8 mouse cellular contexts compared by ENCODE assay signal in the genomic region with DNA sequence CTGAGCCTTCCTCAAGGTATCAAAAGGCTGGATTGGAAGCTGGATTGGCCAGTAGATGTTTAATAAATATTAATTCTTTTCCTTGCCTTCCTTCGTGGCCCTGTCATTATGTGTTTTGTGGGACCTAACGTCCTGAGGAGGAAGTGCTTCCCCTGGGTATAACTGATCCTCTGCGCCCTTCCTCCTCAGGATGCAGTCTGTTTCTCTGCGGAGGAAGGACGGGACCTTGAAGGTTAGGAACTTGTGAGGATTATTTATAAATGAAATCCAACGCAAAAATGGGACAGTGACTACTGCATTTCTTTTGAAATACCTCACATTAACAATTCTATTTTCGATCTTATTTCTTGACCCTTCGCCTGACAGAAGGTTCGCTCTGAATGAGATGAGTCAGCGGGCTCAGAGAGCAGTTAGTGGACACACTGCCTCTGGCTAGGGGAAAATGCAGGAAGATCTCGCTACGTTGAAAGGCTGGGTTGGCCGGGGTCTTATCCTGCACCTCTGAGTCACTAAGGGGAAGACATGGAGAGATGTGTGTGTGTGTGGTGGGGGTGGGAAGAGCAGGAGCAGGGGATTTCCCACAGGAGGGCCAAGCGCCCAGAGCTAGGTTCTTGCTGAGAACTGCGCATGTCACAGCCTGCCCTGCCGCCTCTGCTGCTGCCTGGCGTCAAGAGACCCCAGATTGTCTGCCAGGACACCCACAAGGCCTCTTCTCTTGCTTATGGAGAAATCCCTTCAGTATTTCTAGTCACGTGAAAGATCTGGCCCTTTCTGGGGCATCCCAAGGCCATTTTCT. TPM values are rescaled to one million over a fixed set of nuclear protein-coding genes. Genes with fewer than 3 reads are reported as not detected.
DNase-seq lines count a peak whose midpoint lies in the region; ATAC-seq and TF ChIP-seq lines count a peak whose summit lies in the region.

No protein-coding gene starts in this region.

- TF ChIP-seq POLR2A in kidney, adult 2 months (IDR thresholded peaks at IDR 0.05; ENCODE audit: low read depth, low read length), result no peak
- no peak for TF ChIP-seq POLR2A in MEL (IDR thresholded peaks at IDR 0.05; ENCODE audit: control insufficient read depth in 1 of 2, insufficient read depth in 1 of 2, low read depth in 1 of 2, low read length in 2 of 2, poor library complexity in 1 of 2)

- H3K9ac ChIP-seq in MEL (ENCODE audit: control insufficient read depth, low read depth, low read length, poor library complexity, severe bottlenecking), result peak overlapping the region; percentile 72
- 0 out of 2 replicates have a peak overlapping the region, but pooled peaks have one; percentile 16 for H3K9ac ChIP-seq in heart, embryonic 11.5 days (ENCODE audit: low read depth, low read length)
- H3K9ac ChIP-seq in hindbrain, embryonic 12.5 days, result no peak overlapping the region

- 0 out of 2 replicates have a peak overlapping the region, but pooled peaks have one; percentile 20 for H3K4me3 ChIP-seq in kidney, adult 2 months (ENCODE audit: insufficient read depth, low read depth, low read length)
- peak overlapping the region; percentile 38 to 62 for H3K4me3 ChIP-seq in MEL (ENCODE audit: control insufficient read depth in 1 of 2, insufficient read depth in 1 of 2, low read depth in 2 of 2, low read length in 2 of 2)
- no peak overlapping the region for H3K4me3 ChIP-seq in heart, embryonic 11.5 days (ENCODE audit: low read depth, low read length)
- peak overlapping the region; percentile 91 for H3K4me3 ChIP-seq in megakaryocyte, embryonic 14.5 days (replicated peaks)
- H3K4me3 ChIP-seq in hindbrain, embryonic 12.5 days, result no peak overlapping the region

- H3K9me3 ChIP-seq in MEL (replicated peaks; ENCODE audit: insufficient read depth, low read length), result no peaks in the 10 kb centered on the region
- H3K9me3 ChIP-seq in heart, embryonic 11.5 days (replicated peaks; ENCODE audit: control insufficient read depth, low read length), result no peaks in the 10 kb centered on the region
- H3K9me3 ChIP-seq in megakaryocyte, embryonic 14.5 days, result no peaks in the 10 kb centered on the region
- no peaks in the 10 kb centered on the region for H3K9me3 ChIP-seq in hindbrain, embryonic 12.5 days (replicated peaks)

- H3K4me1 ChIP-seq in kidney, adult 2 months (ENCODE audit: control insufficient read depth, insufficient read depth, low read length), result peaks cover 2% of the 10 kb centered on the region; the same call in 1 of the 2 replicates
- peaks cover 20 to 43% of the 10 kb centered on the region in 2 experiments for H3K4me1 ChIP-seq in MEL (ENCODE audit: control insufficient read depth in 1 of 2, insufficient read depth in 2 of 2, low read length in 2 of 2)
- peaks cover 26% of the 10 kb centered on the region for H3K4me1 ChIP-seq in heart, embryonic 11.5 days (ENCODE audit: control insufficient read depth, insufficient read depth, low read length)
- peaks cover 86% of the 10 kb centered on the region for H3K4me1 ChIP-seq in megakaryocyte, embryonic 14.5 days
- 0 out of 2 replicates have a peak, but pooled peaks cover 2% of the 10 kb centered on the region for H3K4me1 ChIP-seq in hindbrain, embryonic 12.5 days

- ATAC-seq in heart, embryonic 11.5 days (replicated peaks; ENCODE audit: insufficient number of reproducible peaks, low FRiP score, low TSS enrichment), result 0 out of 2 replicates have a peak, but pooled peaks have one; percentile 20
- ATAC-seq in hindbrain, embryonic 12.5 days (ENCODE audit: low FRiP score), result no peak
- ATAC-seq in erythroid progenitor cell, adult 5-6 weeks (replicated peaks; ENCODE audit: low FRiP score, poor library complexity, severe bottlenecking), result no peak

- TF ChIP-seq EP300 in MEL (IDR thresholded peaks at IDR 0.05; ENCODE audit: low read depth in 1 of 2, low read length in 2 of 2), result peak; percentile 11 to 36; a peak in 2 of 4 replicates

- TF ChIP-seq CTCF in kidney, adult 2 months (conservative IDR thresholded peaks at IDR 0.05; ENCODE audit: insufficient read depth, insufficient read length, low read depth, low read length), result no peak
- TF ChIP-seq CTCF in MEL (IDR thresholded peaks at IDR 0.05 in 2 of 3, conservative IDR thresholded peaks at IDR 0.05 in 1 of 3; ENCODE audit: control insufficient read depth in 1 of 3, insufficient read depth in 1 of 3, low read depth in 2 of 3, low read length in 3 of 3, poor library complexity in 1 of 3, severe bottlenecking in 1 of 3), result no peak

- H3K27me3 ChIP-seq in kidney, adult 2 months (replicated peaks; ENCODE audit: control insufficient read depth, insufficient read depth, low read length), result no peaks in the 10 kb centered on the region
- no peaks in the 10 kb centered on the region for H3K27me3 ChIP-seq in MEL (ENCODE audit: control insufficient read depth in 1 of 2, insufficient read depth in 2 of 2, low read length in 2 of 2)
- no peaks in the 10 kb centered on the region for H3K27me3 ChIP-seq in heart, embryonic 11.5 days (ENCODE audit: control insufficient read depth, insufficient read depth, low read length)
- H3K27me3 ChIP-seq in megakaryocyte, embryonic 14.5 days (replicated peaks), result no peaks in the 10 kb centered on the region
- no peaks in the 10 kb centered on the region for H3K27me3 ChIP-seq in hindbrain, embryonic 12.5 days

- H3K27ac ChIP-seq in kidney, adult 2 months (ENCODE audit: insufficient read depth, low read depth, low read length), result peak overlapping the region; percentile 47
- peak overlapping the region; percentile 97 for H3K27ac ChIP-seq in MEL (ENCODE audit: control insufficient read depth, low read depth, low read length)
- H3K27ac ChIP-seq in heart, embryonic 11.5 days (ENCODE audit: low read depth, low read length), result peak overlapping the region; percentile 50; the same call in 1 of the 2 replicates
- no peak overlapping the region for H3K27ac ChIP-seq in hindbrain, embryonic 12.5 days

- H3K4me2 ChIP-seq in heart, embryonic 11.5 days, result peak overlapping the region; percentile 16; the same call in 1 of the 2 replicates
- no peak overlapping the region for H3K4me2 ChIP-seq in hindbrain, embryonic 12.5 days (replicated peaks)

- DNase-seq in kidney, adult 2 months, result no peak
- DNase-seq in kidney, postnatal 14 days, result no peak
- DNase-seq in MEL (ENCODE audit: low read depth, low spot score), result peak; percentile 71
- no peak for DNase-seq in layer of hippocampus, postnatal 25 days (ENCODE audit: extremely low spot score in 1 of 2, low spot score in 1 of 2)

- WGBS in kidney, adult 2 months, result 72% methylated on average over 18 of the region's 18 CpGs
- 58% methylated on average over 18 of the region's 18 CpGs for WGBS in heart, embryonic 11.5 days (ENCODE audit: insufficient replicate concordance)
- WGBS in hindbrain, embryonic 12.5 days, result 79% methylated on average over 18 of the region's 18 CpGs

- no peak for TF ChIP-seq RAD21 in MEL (IDR thresholded peaks at IDR 0.05; ENCODE audit: low read depth, low read length)

- no peaks in the 10 kb centered on the region for H3K36me3 ChIP-seq in kidney, adult 2 months (ENCODE audit: control insufficient read depth, insufficient read depth, low read length)
- peaks cover 0 to 57% of the 10 kb centered on the region in 2 experiments; a peak in 2 of 4 replicates for H3K36me3 ChIP-seq in MEL (ENCODE audit: control insufficient read depth in 1 of 2, insufficient read depth in 2 of 2, low read length in 2 of 2)
- no peaks in the 10 kb centered on the region for H3K36me3 ChIP-seq in heart, embryonic 11.5 days (ENCODE audit: control insufficient read depth, insufficient read depth, low read length)
- peaks cover 54% of the 10 kb centered on the region for H3K36me3 ChIP-seq in megakaryocyte, embryonic 14.5 days (replicated peaks; ENCODE audit: low read length)
- no peaks in the 10 kb centered on the region for H3K36me3 ChIP-seq in hindbrain, embryonic 12.5 days

- peaks cover 30% of the 10 kb centered on the region for H3K79me2 ChIP-seq in MEL (ENCODE audit: control insufficient read depth, insufficient read depth, low read length, poor library complexity)

RNA-seq across cellular contexts. Expression of gene Arhgdib, which starts 3.2 kb away (rescaled TPM):
- 49.0 and 77.4 TPM in 2 replicates for polyA plus RNA-seq in kidney, adult 2 months (2012; rRNA removed)
- 102 and 144 TPM in 2 replicates for total RNA-seq in MEL (2012; rRNA removed)
- 100 to 1,000 TPM; 346 to 408 TPM for polyA plus RNA-seq in MEL (2012; ENCODE audit: insufficient read depth in 1 of 2, insufficient read length in 2 of 2, low read depth in 1 of 2, low replicate concordance in 2 of 2, missing spikeins in 1 of 2)
- 115 and 128 TPM in 2 replicates for polyA plus RNA-seq in heart, embryonic 11.5 days (2014; fragmentation: Nextera tagmentation; extraction: Ambion mirVana)
- 310 and 435 TPM in 2 replicates for polyA plus RNA-seq in megakaryocyte, embryonic 14.5 days (2012; ENCODE audit: insufficient read depth, low replicate concordance)
- polyA plus RNA-seq in hindbrain, embryonic 12.5 days (2016; fragmentation: Nextera tagmentation; extraction: Ambion mirVana), result 27.7 and 29.0 TPM in 2 replicates
- total RNA-seq in layer of hippocampus, postnatal 25 days (2021), result 10 to 100 TPM in 1 of 2 experiments, 1 to 10 TPM in 1; 8.8 to 11.3 TPM
- 616 and 634 TPM in 2 replicates for total RNA-seq in erythroid progenitor cell, adult 5-6 weeks (2015; ENCODE audit: low replicate concordance)
- total RNA-seq in erythroid progenitor cell, adult 5-6 weeks (2017; ENCODE audit: low replicate concordance), result 160 and 179 TPM in 2 replicates

RNA-seq across cellular contexts. Expression of gene Pde6h, which starts 14.9 kb away (rescaled TPM):
- polyA plus RNA-seq in kidney, adult 2 months (2012; rRNA removed), result 0.58 and 0.64 TPM in 2 replicates
- not detected in 2 replicates for total RNA-seq in MEL (2012; rRNA removed)
- under 1 TPM in 1 of 2 experiments, not detected in 1; 0.08 TPM for polyA plus RNA-seq in MEL (2012; ENCODE audit: insufficient read depth in 1 of 2, insufficient read length in 2 of 2, low read depth in 1 of 2, low replicate concordance in 2 of 2, missing spikeins in 1 of 2)
- 0.43 TPM in 1 of 2 replicates, not detected in the other for polyA plus RNA-seq in heart, embryonic 11.5 days (2014; fragmentation: Nextera tagmentation; extraction: Ambion mirVana)
- 0.06 TPM in 1 of 2 replicates, not detected in the other for polyA plus RNA-seq in megakaryocyte, embryonic 14.5 days (2012; ENCODE audit: insufficient read depth, low replicate concordance)
- not detected in 2 replicates for polyA plus RNA-seq in hindbrain, embryonic 12.5 days (2016; fragmentation: Nextera tagmentation; extraction: Ambion mirVana)
- total RNA-seq in layer of hippocampus, postnatal 25 days (2021), result 1 to 10 TPM; 1.2 TPM
- not detected in 2 replicates for total RNA-seq in erythroid progenitor cell, adult 5-6 weeks (2015; ENCODE audit: low replicate concordance)
- 0.51 TPM in 1 of 2 replicates, not detected in the other for total RNA-seq in erythroid progenitor cell, adult 5-6 weeks (2017; ENCODE audit: low replicate concordance)

RNA-seq across cellular contexts. Expression of gene Erp27, which starts 16.5 kb away (rescaled TPM):
- polyA plus RNA-seq in kidney, adult 2 months (2012; rRNA removed), result 0.15 TPM in 1 of 2 replicates, not detected in the other
- not detected in 2 replicates for total RNA-seq in MEL (2012; rRNA removed)
- polyA plus RNA-seq in MEL (2012; ENCODE audit: insufficient read depth in 1 of 2, insufficient read length in 2 of 2, low read depth in 1 of 2, low replicate concordance in 2 of 2, missing spikeins in 1 of 2), result under 1 TPM in 1 of 2 experiments, not detected in 1; 0.39 TPM
- 1.3 and 1.5 TPM in 2 replicates for polyA plus RNA-seq in heart, embryonic 11.5 days (2014; fragmentation: Nextera tagmentation; extraction: Ambion mirVana)
- polyA plus RNA-seq in megakaryocyte, embryonic 14.5 days (2012; ENCODE audit: insufficient read depth, low replicate concordance), result not detected in 2 replicates
- polyA plus RNA-seq in hindbrain, embryonic 12.5 days (2016; fragmentation: Nextera tagmentation; extraction: Ambion mirVana), result not detected in 2 replicates
- under 1 TPM; 0.52 to 0.85 TPM for total RNA-seq in layer of hippocampus, postnatal 25 days (2021)
- total RNA-seq in erythroid progenitor cell, adult 5-6 weeks (2015; ENCODE audit: low replicate concordance), result not detected in 2 replicates
- not detected in 2 replicates for total RNA-seq in erythroid progenitor cell, adult 5-6 weeks (2017; ENCODE audit: low replicate concordance)

Comparison
In these comparisons a context has a peak if more than half of its experiments do, and no peak if none do; other contexts are left out.
1. H3K4me3 ChIP-seq: peak in kidney, adult 2 months (single experiment), MEL (2 of 2) and megakaryocyte, embryonic 14.5 days (single experiment); none in heart, embryonic 11.5 days (single experiment) and hindbrain, embryonic 12.5 days (single experiment).